Mouse (Mus musculus) cerebellum, adult 2 months (tissue): ENCODE measurements around the gene Rgs12.

Experiments
- CTCF ChIP-seq: fragments of 200-500 bp; IDR thresholded peaks from 2 replicates; pipeline ENCODE4 v1.5.1; 2011; ENCODE audit warnings: low read depth, mild to moderate bottlenecking, control low read depth, low read length, moderate library complexity, borderline replicate concordance; ENCODE audit not compliant: insufficient read depth
- POLR2A ChIP-seq: fragments of 200-500 bp; IDR thresholded peaks from 2 replicates; pipeline ENCODE4 v1.6.1; 2011; ENCODE audit warnings: low read length, control low read depth, borderline replicate concordance; ENCODE audit not compliant: insufficient read depth

DNA sequence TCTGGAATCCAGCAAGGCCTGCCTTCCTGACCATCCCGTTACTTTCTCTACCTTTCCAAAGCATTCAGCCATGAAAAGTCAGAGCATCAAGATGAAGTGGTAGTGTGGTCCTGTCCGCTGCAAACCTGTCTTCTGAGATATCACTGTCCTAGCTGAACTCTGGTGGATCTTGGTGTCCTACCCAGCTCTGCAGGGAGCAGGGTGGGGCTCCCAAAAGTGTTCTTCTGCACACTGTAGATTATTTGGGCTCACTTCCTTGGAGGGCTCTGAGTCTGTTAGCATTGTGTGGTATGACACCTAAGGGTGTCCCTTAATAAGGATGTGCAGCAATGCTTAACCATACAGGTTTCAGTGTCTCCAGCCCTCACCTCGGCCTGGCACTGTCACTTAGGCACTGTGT is 56.4 kb downstream of the Rgs12 start:
- TF ChIP-seq CTCF (no peak), POLR2A (no peak)
